Mouse (Mus musculus) heart, postnatal 4 days (tissue): ENCODE measurements around the gene Usp1. TPM values are rescaled to one million over a fixed set of nuclear protein-coding genes. Genes with fewer than 3 reads are reported as not detected.
"Not testable (repeated sequence)": the region's sequence is repeated elsewhere in the genome, so short reads cannot be mapped to it uniquely, and the experiment has no call there.

Experiments
- DNase-seq: peaks from one replicate; pipeline ENCODE4 v3.0.0; 2021
- total RNA-seq, 2 experiments: library from RNA; stranded (reverse); gene quantifications; 2 replicates each; pipeline ENCODE4 v1.2.3; 2021

Usp1 gene
- total RNA-seq = 10 to 100 TPM; 37.5 to 44.3 TPM

DNA sequence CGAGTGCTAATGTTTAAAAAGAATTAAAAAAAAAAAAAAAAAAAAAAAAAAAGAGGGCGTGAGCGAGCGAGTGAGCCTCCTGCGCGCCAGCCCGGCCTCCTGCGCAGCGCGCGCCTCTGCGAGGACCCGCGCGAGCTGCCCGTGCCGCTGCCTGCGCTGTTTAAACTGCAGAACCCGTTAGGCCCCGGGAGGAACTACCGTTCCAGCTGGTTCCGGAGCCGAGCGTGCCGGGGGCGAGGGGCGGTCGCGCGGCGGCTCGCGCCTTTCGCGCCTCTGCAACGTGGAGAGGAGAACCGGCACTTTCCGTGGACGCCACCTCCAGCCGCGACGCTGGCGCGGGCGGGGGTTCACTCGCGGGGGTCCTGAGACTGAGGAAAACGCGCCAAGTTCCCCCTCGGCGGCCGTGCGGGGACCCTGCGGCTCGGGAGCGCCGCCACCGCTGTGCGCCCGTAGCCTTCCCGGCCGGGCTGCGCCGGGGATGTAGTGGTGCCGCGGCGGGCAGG lies at the start of gene Usp1:
Gene Usp1, plus strand, starts transcription at position 243 of the 503 bp plus-strand sequence.
- DNase-seq = peak; percentile 82

DNA sequence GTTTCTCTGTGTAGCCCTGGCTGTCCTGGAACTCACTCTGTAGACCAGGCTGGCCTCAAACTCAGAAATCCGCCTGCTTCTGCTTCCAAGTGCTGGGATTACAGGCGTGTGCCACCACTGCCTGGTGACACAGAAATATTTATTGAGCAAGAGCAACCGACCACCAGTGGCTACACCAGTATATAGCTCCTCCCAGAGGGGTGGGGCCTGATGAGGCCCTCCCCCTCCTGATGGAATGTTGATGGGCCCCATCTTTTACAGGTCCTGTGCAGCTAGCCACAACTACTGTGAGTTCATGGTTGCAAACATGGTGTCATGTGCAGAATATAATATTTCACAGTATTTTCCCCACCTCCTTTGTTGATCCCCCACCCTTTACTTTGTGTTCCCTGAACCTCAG lies 40.9 kb upstream of the Usp1 start:
- DNase-seq = no peak

DNA sequence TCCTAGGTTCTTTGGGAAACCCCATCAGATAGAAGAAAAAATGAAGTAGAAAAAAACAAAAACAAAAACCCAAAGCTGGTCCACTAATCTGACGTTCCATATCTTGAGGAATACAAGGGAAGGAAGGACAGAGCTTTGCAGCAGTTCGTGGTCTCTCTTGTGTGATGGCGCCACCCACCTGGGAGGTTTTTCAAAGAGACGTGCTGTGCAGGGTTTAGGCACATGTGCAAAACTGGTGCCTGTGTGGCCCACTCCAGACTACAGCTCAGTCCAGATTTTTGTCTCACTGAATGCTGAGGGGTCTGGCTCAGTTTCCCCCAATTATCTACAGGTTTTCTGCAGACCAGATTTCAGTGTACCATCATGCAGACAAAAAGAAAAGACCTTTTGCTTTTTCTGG lies 37.2 kb upstream of the Usp1 start:
- DNase-seq = no peak

DNA sequence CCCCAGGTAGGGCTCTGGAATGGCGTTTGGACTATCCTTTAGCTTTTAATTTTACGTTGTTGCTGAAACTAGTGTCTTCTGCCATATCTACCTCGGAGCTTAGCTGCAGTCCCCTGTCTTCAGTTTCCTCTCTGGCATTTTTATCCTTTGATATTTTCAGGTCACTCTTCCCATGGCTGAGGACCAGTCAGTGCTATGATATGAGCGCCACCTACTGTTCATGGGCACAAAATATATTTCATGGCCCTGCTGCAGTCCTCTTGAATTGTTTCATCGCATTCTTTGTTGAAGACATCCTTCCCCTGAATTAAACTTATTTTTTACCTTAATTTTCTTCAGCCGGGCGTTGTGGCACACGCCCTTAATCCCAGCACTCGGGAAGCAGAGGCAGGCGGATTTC lies 36.5 kb upstream of the Usp1 start:
- DNase-seq = peak; percentile 68

- DNase-seq = no peak
These were observed 13.4 kb upstream of the Usp1 start for GRCm38 (mm10) chr4:98910246-98910645.

DNA sequence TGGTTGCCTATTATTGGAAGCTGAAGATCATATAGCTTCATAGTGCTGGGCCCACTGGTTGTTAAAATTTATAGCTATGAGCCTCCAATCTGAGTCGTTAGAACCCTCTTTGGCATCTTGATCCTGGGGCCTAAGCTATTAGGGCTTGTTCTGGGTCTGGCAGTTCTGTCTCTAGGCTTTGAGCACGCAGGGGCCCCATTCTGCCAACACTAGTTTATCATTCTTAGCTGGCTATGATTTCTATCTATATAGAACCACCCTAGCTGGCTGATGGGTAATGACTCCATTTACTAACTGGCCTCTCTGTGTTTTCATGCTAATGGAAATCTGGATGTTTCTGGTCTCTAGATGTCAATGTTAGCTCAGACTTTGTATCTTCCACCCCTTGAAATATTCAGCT lies 5.9 kb upstream of the Usp1 start:
- no peak for DNase-seq

GRCm38 (mm10) chr4:98918204-98918603 lies 5.4 kb upstream of the Usp1 start:
- DNase-seq = no peak

- DNase-seq = no peak
These were observed 2.7 kb upstream of the Usp1 start for GRCm38 (mm10) chr4:98920896-98921295.

- DNase-seq = no peak
These were observed 1.5 kb upstream of the Usp1 start for GRCm38 (mm10) chr4:98922061-98922642.

GRCm38 (mm10) chr4:98922643-98923567 lies 705 bp upstream of the Usp1 start:
- DNase-seq = peak; percentile 96

GRCm38 (mm10) chr4:98924071-98924905 lies 678 bp downstream of the Usp1 start:
- peak; percentile 10 for DNase-seq

GRCm38 (mm10) chr4:98924906-98925178 lies 1.2 kb downstream of the Usp1 start:
- no peak for DNase-seq

GRCm38 (mm10) chr4:98925250-98925781 lies 1.7 kb downstream of the Usp1 start:
- DNase-seq = no peak

DNA sequence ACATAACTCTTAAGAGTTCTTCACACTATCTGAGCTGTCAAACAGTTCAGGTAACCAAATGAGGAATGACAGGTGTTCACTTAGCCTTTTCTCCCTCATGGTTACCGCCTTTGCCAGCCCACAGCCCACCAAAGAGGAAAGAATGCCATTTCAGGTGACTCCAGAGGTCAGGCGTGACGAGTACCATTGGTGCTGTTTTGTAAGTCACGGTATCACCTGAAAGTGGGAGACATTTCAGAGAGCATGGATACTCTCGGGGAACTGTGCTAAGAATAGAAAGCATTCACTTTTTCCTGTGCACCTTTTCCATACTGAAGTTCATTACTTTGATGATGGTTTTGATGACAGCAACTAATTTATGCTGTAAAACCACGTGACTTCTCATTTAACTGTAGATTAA lies 12.4 kb downstream of the Usp1 start:
- no peak for DNase-seq

- DNase-seq = not testable (repeated sequence)
These were observed 14.6 kb downstream of the Usp1 start for GRCm38 (mm10) chr4:98938210-98938609.

GRCm38 (mm10) chr4:98950563-98950962 lies 27.0 kb downstream of the Usp1 start:
- no peak for DNase-seq

DNA sequence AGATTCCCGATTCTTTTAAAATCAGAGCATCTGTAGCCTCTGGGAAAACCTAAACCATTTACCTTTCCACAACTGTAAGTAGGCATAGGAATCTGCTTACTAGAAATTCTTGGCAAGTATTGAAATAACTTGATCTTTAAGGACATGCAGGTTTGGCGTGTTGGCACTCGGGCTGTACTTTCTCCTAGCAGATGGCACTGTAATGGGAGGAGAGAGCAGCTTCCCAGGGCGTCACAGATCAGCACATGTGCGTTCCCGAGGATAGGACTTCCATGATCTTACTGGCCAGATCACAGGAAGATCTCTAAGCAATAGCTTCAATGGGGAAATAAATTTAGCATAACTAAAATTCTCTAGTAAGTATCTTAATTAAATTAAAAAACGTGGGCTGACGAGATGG lies 32.4 kb downstream of the Usp1 start:
- DNase-seq = no peak

GRCm38 (mm10) chr4:98960243-98960642 lies 36.6 kb downstream of the Usp1 start:
- no peak for DNase-seq

DNA sequence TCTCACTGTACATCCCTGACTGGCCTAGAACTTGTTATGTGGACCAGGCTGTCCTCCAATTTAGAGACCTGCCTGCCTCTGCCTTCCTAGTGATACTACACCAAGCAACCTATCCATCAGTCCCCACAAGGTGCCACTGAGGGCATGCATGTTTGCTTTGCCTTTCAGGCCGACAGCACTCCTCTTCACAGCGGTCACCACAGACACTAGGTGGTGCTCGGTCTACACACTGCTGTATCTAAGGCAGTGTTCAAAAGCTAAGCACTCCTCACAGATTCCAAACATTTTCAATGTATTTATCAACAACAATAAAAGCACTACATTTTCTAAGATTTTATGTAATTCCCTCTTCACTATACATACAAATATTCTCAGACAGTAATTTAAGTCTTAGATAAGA lies 46.3 kb downstream of the Usp1 start:
- DNase-seq = no peak

DNA sequence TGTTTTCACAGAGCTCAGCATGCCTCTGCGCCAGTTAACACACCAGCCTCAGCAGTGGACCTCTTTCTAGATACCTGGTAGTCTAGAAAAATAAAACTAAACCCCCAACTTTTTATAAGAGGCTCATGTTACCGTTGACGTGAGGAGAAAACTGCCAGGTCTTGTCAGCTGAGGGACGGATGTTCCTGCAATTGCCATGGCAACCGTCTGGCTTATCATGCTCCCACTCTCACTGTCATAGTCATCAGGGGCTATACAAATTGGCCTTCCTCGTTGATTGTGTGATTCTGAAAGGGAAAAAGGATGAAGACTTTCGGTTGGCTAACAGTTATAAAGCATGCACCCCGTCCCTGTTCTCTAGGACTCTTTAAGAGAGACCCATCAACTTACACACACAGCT lies 52.1 kb downstream of the Usp1 start:
- DNase-seq = no peak

- not testable (repeated sequence) for DNase-seq
These were observed 54.7 kb downstream of the Usp1 start for GRCm38 (mm10) chr4:98978288-98978687.

DNA sequence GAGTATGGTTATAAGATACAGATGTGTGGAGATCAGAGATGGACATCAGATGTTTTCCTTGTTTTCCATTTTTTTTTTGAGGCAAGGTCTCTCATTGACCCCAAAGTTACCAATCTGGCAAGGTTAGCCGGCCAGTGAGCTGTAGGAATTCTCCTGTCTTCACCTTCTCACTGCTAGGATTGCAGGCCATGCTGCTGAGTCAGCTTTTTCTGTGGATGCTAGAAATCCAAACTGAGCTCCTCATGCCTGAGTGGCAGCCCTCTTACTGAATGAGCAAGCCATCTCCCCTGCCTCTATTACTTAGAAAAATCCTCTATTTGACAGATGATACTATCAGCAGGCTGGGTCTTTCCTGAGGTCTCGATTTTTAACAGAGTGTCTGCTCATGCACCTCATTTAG lies 55.1 kb downstream of the Usp1 start:
- DNase-seq = no peak

- not testable (repeated sequence) for DNase-seq
These were observed 56.4 kb downstream of the Usp1 start for GRCm38 (mm10) chr4:98979976-98980375.
